Comparison of ENCODE assay signal across 8 mouse cellular contexts in genomic region chr6:136554774-136555522, GRCm38 (mm10). TPM values are rescaled to one million over a fixed set of nuclear protein-coding genes. Genes with fewer than 3 reads are reported as not detected.
DNase-seq lines count a peak whose midpoint lies in the region; ATAC-seq and TF ChIP-seq lines count a peak whose summit lies in the region.

No protein-coding gene starts in this region.

- H3K4me2 ChIP-seq in stomach, embryonic 14.5 days (replicated peaks; ENCODE audit: low read depth, low read length) = no peak overlapping the region
- no peak overlapping the region for H3K4me2 ChIP-seq in stomach, postnatal 0 days (replicated peaks; ENCODE audit: low read depth)
- H3K4me2 ChIP-seq in heart, embryonic 15.5 days = 0 out of 2 replicates have a peak overlapping the region, but pooled peaks have one; percentile 10
- H3K4me2 ChIP-seq in liver, embryonic 14.5 days (ENCODE audit: low read depth) = peak overlapping the region; percentile 18
- H3K4me2 ChIP-seq in neural tube, embryonic 13.5 days = no peak overlapping the region

- no peak overlapping the region for H3K9ac ChIP-seq in stomach, embryonic 14.5 days (replicated peaks; ENCODE audit: low read depth, low read length)
- no peak overlapping the region for H3K9ac ChIP-seq in stomach, postnatal 0 days (ENCODE audit: low read length)
- H3K9ac ChIP-seq in heart, embryonic 15.5 days = no peak overlapping the region
- H3K9ac ChIP-seq in liver, embryonic 14.5 days (replicated peaks) = no peak overlapping the region
- no peak overlapping the region for H3K9ac ChIP-seq in neural tube, embryonic 13.5 days

- 80% methylated on average over 7 of the region's 7 CpGs for WGBS in stomach, embryonic 14.5 days
- 82% methylated on average over 7 of the region's 7 CpGs for WGBS in stomach, postnatal 0 days
- 74% methylated on average over 7 of the region's 7 CpGs for WGBS in heart, embryonic 15.5 days
- WGBS in liver, embryonic 14.5 days (ENCODE audit: insufficient replicate concordance) = 74% methylated on average over 7 of the region's 7 CpGs
- 79% methylated on average over 7 of the region's 7 CpGs for WGBS in neural tube, embryonic 13.5 days

- TF ChIP-seq POLR2A in brain, embryonic 14.5 days (IDR thresholded peaks at IDR 0.05; ENCODE audit: borderline replicate concordance, extremely low read depth, insufficient read depth, insufficient read length, poor library complexity, severe bottlenecking) = no peak

- peak overlapping the region; percentile 35; the same call in 1 of the 2 replicates for H3K27ac ChIP-seq in stomach, embryonic 14.5 days (ENCODE audit: low read length)
- H3K27ac ChIP-seq in stomach, postnatal 0 days (replicated peaks) = no peak overlapping the region
- peak overlapping the region; percentile 79 for H3K27ac ChIP-seq in heart, embryonic 15.5 days
- peak overlapping the region; percentile 22; the same call in 1 of the 2 replicates for H3K27ac ChIP-seq in liver, embryonic 14.5 days
- H3K27ac ChIP-seq in neural tube, embryonic 13.5 days (replicated peaks) = peak overlapping the region; percentile 80

- no peak for TF ChIP-seq CTCF in stomach, postnatal 0 days (IDR thresholded peaks at IDR 0.05; ENCODE audit: low read depth)
- TF ChIP-seq CTCF in brain, embryonic 14.5 days (IDR thresholded peaks at IDR 0.05; ENCODE audit: borderline replicate concordance, extremely low read depth, insufficient read depth, insufficient read length) = no peak
- no peak for TF ChIP-seq CTCF in liver, embryonic 14.5 days (IDR thresholded peaks at IDR 0.05; ENCODE audit: low read depth)

- no peak for ATAC-seq in stomach, embryonic 14.5 days (ENCODE audit: insufficient number of reproducible peaks, insufficient read depth, low FRiP score, low read depth)
- ATAC-seq in stomach, postnatal 0 days (ENCODE audit: low FRiP score, low TSS enrichment) = no peak
- ATAC-seq in heart, embryonic 15.5 days (replicated peaks; ENCODE audit: insufficient number of reproducible peaks, insufficient read depth, low FRiP score, low read depth) = no peak
- no peak for ATAC-seq in liver, embryonic 14.5 days (ENCODE audit: insufficient read depth)
- no peak for ATAC-seq in neural tube, embryonic 13.5 days (ENCODE audit: low read depth)

- H3K4me3 ChIP-seq in stomach, embryonic 14.5 days (ENCODE audit: low read depth, low read length) = no peak overlapping the region
- H3K4me3 ChIP-seq in stomach, postnatal 0 days (ENCODE audit: low read depth, low read length) = no peak overlapping the region
- H3K4me3 ChIP-seq in heart, embryonic 15.5 days = no peak overlapping the region
- H3K4me3 ChIP-seq in liver, embryonic 14.5 days (ENCODE audit: insufficient read depth in 1 of 2, low read depth in 2 of 2, low read length in 2 of 2) = no peak overlapping the region
- H3K4me3 ChIP-seq in neural tube, embryonic 13.5 days = no peak overlapping the region

- peaks cover 4% of the 10 kb centered on the region for H3K36me3 ChIP-seq in stomach, embryonic 14.5 days (ENCODE audit: control insufficient read depth, insufficient read depth, low read length)
- H3K36me3 ChIP-seq in stomach, postnatal 0 days (ENCODE audit: control insufficient read depth, insufficient read depth, low read length) = peaks cover under 1% of the 10 kb centered on the region
- H3K36me3 ChIP-seq in heart, embryonic 15.5 days = peaks cover 11% of the 10 kb centered on the region
- peaks cover 4% of the 10 kb centered on the region for H3K36me3 ChIP-seq in liver, embryonic 14.5 days (replicated peaks; ENCODE audit: control insufficient read depth, insufficient read depth, low read depth)
- peaks cover 4% of the 10 kb centered on the region for H3K36me3 ChIP-seq in neural tube, embryonic 13.5 days

- H3K27me3 ChIP-seq in stomach, embryonic 14.5 days (ENCODE audit: control insufficient read depth, insufficient read depth, low read length) = no peaks in the 10 kb centered on the region
- no peaks in the 10 kb centered on the region for H3K27me3 ChIP-seq in stomach, postnatal 0 days (ENCODE audit: control insufficient read depth, insufficient read depth, low read length)
- no peaks in the 10 kb centered on the region for H3K27me3 ChIP-seq in heart, embryonic 15.5 days
- H3K27me3 ChIP-seq in liver, embryonic 14.5 days (ENCODE audit: control insufficient read depth, insufficient read depth, low read length) = no peaks in the 10 kb centered on the region
- H3K27me3 ChIP-seq in neural tube, embryonic 13.5 days = no peaks in the 10 kb centered on the region

- DNase-seq in stomach, postnatal 0 days (ENCODE audit: low spot score) = no peak
- DNase-seq in brain, embryonic 14.5 days (ENCODE audit: low read depth) = peak; percentile 87
- DNase-seq in liver, embryonic 14.5 days (ENCODE audit: low read depth in 3 of 3, low spot score in 3 of 3) = no peak
- DNase-seq in layer of hippocampus, adult 18-20 months (ENCODE audit: low spot score in 2 of 2) = no peak
- DNase-seq in cerebellum, postnatal 36 days = no peak

- H3K4me1 ChIP-seq in stomach, embryonic 14.5 days (ENCODE audit: control insufficient read depth, insufficient read depth, low read length) = no peaks in the 10 kb centered on the region
- no peaks in the 10 kb centered on the region for H3K4me1 ChIP-seq in stomach, postnatal 0 days (replicated peaks; ENCODE audit: control insufficient read depth, insufficient read depth)
- H3K4me1 ChIP-seq in heart, embryonic 15.5 days (replicated peaks) = peaks cover 13% of the 10 kb centered on the region
- peaks cover 20 to 23% of the 10 kb centered on the region in 2 experiments for H3K4me1 ChIP-seq in liver, embryonic 14.5 days (replicated peaks; ENCODE audit: control insufficient read depth in 2 of 2, insufficient read depth in 2 of 2, low read length in 1 of 2)
- H3K4me1 ChIP-seq in neural tube, embryonic 13.5 days (replicated peaks) = peaks cover 39% of the 10 kb centered on the region

- no peaks in the 10 kb centered on the region for H3K9me3 ChIP-seq in stomach, embryonic 14.5 days (ENCODE audit: control insufficient read depth, low read depth, low read length)
- H3K9me3 ChIP-seq in stomach, postnatal 0 days (ENCODE audit: control insufficient read depth, low read length) = no peaks in the 10 kb centered on the region
- H3K9me3 ChIP-seq in heart, embryonic 15.5 days (replicated peaks) = no peaks in the 10 kb centered on the region
- H3K9me3 ChIP-seq in liver, embryonic 14.5 days (ENCODE audit: control insufficient read depth, low read length) = no peaks in the 10 kb centered on the region
- H3K9me3 ChIP-seq in neural tube, embryonic 13.5 days = no peaks in the 10 kb centered on the region

- no peak for TF ChIP-seq EP300 in stomach, postnatal 0 days (optimal IDR thresholded peaks at IDR 0.05)
- no peak for TF ChIP-seq EP300 in liver, embryonic 14.5 days (IDR thresholded peaks at IDR 0.05; ENCODE audit: low read depth)

RNA-seq across cellular contexts. Expression of gene Atf7ip, which starts 49.0 kb away (rescaled TPM):
- polyA plus RNA-seq in stomach, embryonic 14.5 days (2014; fragmentation: Nextera tagmentation; extraction: Ambion mirVana) = 49.9 and 59.3 TPM in 2 replicates
- polyA plus RNA-seq in stomach, postnatal 0 days (2015; fragmentation: Nextera tagmentation; extraction: Ambion mirVana) = 8.4 and 9.5 TPM in 2 replicates
- 40.0 and 67.9 TPM in 2 replicates for polyA plus RNA-seq in brain, embryonic 14.5 days (2012; rRNA removed)
- polyA plus RNA-seq in heart, embryonic 15.5 days (2015; fragmentation: Nextera tagmentation; extraction: Ambion mirVana) = 30.3 and 32.6 TPM in 2 replicates
- 5.8 and 7.2 TPM in 2 replicates for polyA plus RNA-seq in liver, embryonic 14.5 days (2012; rRNA removed)
- polyA plus RNA-seq in liver, embryonic 14.5 days (2014; fragmentation: Nextera tagmentation; extraction: Ambion mirVana) = 14.2 TPM in 2 replicates
- polyA plus RNA-seq in neural tube, embryonic 13.5 days (2015; fragmentation: Nextera tagmentation; extraction: Ambion mirVana) = 37.8 and 55.4 TPM in 2 replicates
- total RNA-seq in layer of hippocampus, adult 18-20 months (2021) = 100 to 1,000 TPM; 103 to 122 TPM

Comparison
In these comparisons a context has a peak if more than half of its experiments do, and no peak if none do; other contexts are left out.
1. H3K4me2 ChIP-seq: peak in heart, embryonic 15.5 days (single experiment) and liver, embryonic 14.5 days (single experiment); none in stomach, embryonic 14.5 days (single experiment), stomach, postnatal 0 days (single experiment) and neural tube, embryonic 13.5 days (single experiment).